Mouse (Mus musculus) midbrain, embryonic 11.5 days (tissue): Measurements from ENCODE around the gene Cacna1c. TPM values are rescaled to one million over a fixed set of nuclear protein-coding genes. Genes with fewer than 3 reads are reported as not detected.

ENCODE experiments used
- ATAC-seq: fragments of 200-750 bp; cut with Nextera tagmentation; 2 replicates; pipeline ENCODE4 v1.8.0; 2017; ENCODE audit warnings: moderate TSS enrichment, moderate library complexity; ENCODE audit not compliant: low FRiP score
- DNase-seq: peaks from one replicate; pipeline ENCODE4 v3.0.0; 2015; ENCODE audit warnings: low spot score; ENCODE audit errors: missing footprints
- H3K27ac ChIP-seq: fragments of 300-500 bp; sonication (generic); 2 replicates; pipeline ENCODE4 v1.5.1; 2014; ENCODE audit warnings: low read depth, low read length
- H3K27me3 ChIP-seq: fragments of 300-500 bp; sonication (generic); 2 replicates; pipeline ENCODE4 v1.6.1; 2014; ENCODE audit warnings: mild to moderate bottlenecking, low read length, moderate library complexity, mixed read lengths; ENCODE audit not compliant: control insufficient read depth, insufficient read depth
- H3K36me3 ChIP-seq: fragments of 300-500 bp; sonication (generic); 2 replicates; pipeline ENCODE4 v1.6.1; 2014; ENCODE audit warnings: mild to moderate bottlenecking, low read length, moderate library complexity, mixed read lengths; ENCODE audit not compliant: control insufficient read depth, insufficient read depth
- H3K4me1 ChIP-seq: fragments of 300-500 bp; sonication (generic); 2 replicates; pipeline ENCODE4 v1.6.1; 2014; ENCODE audit warnings: low read length; ENCODE audit not compliant: control insufficient read depth, insufficient read depth
- H3K4me2 ChIP-seq: fragments of 300-500 bp; sonication (generic); 2 replicates; pipeline ENCODE4 v1.6.1; 2014; ENCODE audit warnings: mild to moderate bottlenecking, moderate library complexity
- H3K4me3 ChIP-seq: fragments of 300-500 bp; sonication (generic); 2 replicates; pipeline ENCODE4 v1.5.1; 2014; ENCODE audit warnings: low read depth, low read length
- H3K9ac ChIP-seq: fragments of 300-500 bp; sonication (generic); 2 replicates; pipeline ENCODE4 v1.6.1; 2014; ENCODE audit warnings: low read length
- H3K9me3 ChIP-seq: fragments of 300-500 bp; sonication (generic); 2 replicates; pipeline ENCODE4 v1.6.1; 2016; ENCODE audit warnings: low read length; ENCODE audit not compliant: control insufficient read depth
- WGBS: fragments of 180-500 bp; shearing (Covaris S2); extraction: QIAGEN DNeasy Blood & Tissue Kit; methylation state at CpG from one replicate; pipeline ENCODE4 v1.1.7; 2014; 5-methylcytosine and 5-hydroxymethylcytosine counted together
- polyA plus RNA-seq: library from polyadenylated mRNA; unstranded; fragments of >200 nt; fragmentation: Nextera tagmentation; extraction: Ambion mirVana; gene quantifications from 2 replicates; pipeline ENCODE4 v1.2.1, GENCODE M21; 2014

Gene Cacna1c
- polyA plus RNA-seq, 1 experiment from 2014 or later, result 2.1 TPM

DNA sequence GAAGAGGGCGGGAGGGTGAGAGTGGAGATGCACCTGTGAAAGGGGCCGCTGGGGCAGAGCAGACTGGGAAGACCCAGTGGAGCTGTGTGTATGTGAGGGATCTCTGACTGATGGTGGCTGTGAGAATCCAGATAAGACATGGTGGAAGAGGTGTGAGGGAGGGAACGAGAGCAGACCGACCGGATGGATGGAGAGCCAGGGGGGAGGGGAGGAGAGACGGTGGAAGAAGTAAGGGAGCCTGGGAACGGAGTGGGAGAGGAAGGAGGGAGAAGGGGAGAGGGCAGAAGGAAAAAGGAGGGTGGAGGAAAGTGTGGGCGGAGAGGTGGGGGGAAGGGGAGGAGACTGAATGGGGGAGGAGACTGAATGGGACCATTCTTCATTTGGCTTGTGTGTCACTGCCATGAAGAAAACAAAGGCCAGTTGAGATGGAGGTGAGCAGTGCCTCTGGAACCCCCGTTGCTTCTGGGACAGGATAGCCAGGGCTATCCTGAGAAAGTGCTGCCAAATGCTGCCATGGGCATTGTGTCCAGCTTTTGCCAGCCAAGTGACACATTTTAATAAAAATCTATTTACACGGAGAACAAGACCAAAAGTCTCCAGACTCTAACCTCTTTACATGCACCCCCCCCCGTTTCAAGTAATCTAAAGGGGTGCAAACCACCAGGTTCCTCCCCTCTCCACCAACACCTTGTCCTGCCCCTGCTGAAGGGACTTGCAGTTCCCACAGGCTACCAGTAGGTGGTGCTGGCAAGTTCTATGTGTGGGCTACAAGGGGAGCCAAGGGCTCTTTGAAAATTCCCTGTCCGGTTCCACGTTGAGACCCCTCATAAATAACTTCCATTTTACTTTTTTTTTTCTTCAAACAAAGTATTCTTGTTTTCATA is 273.6 kb downstream of the Cacna1c start:
- DNase-seq, result peak; percentile 97
- peak; percentile 67 for ATAC-seq
- Histone ChIP-seq H3K27ac (no peak overlapping the region), H3K4me2 (no peak overlapping the region), H3K4me1 (no peaks in the 10 kb centered on the region), H3K9me3 (no peaks in the 10 kb centered on the region), H3K4me3 (no peak overlapping the region), H3K9ac (no peak overlapping the region), H3K27me3 (no peaks in the 10 kb centered on the region), H3K36me3 (no peaks in the 10 kb centered on the region)
- 34% methylated on average over 13 of the region's 13 CpGs for WGBS

DNA sequence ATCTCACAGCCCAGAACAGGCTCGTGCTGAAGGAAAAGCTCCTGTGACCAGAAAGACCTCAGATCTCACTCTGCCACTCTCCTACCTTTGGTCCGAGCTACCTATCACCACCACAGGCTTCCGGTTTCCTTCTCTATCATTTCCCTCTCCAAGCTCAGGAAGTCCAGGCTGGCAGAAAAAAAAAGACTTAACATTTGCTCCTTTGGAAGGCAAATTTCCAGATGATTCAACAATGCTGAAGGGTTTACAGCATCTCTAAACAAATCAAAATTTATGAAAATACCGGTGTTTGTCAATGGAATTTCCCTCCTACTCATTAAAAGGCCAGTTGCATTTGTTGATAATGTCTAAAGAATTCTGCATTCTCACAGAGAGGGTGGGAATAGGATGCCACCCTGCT is 288.0 kb downstream of the Cacna1c start:
- Histone ChIP-seq H3K9ac (no peak overlapping the region), H3K9me3 (no peaks in the 10 kb centered on the region), H3K27me3 (no peaks in the 10 kb centered on the region), H3K27ac (no peak overlapping the region), H3K4me2 (no peak overlapping the region), H3K4me1 (0 out of 2 replicates have a peak, but pooled peaks cover 2% of the 10 kb centered on the region), H3K4me3 (no peak overlapping the region), H3K36me3 (no peaks in the 10 kb centered on the region)
- DNase-seq (no peak), ATAC-seq (no peak)
- 70% methylated on average over 4 of the region's 4 CpGs for WGBS

DNA sequence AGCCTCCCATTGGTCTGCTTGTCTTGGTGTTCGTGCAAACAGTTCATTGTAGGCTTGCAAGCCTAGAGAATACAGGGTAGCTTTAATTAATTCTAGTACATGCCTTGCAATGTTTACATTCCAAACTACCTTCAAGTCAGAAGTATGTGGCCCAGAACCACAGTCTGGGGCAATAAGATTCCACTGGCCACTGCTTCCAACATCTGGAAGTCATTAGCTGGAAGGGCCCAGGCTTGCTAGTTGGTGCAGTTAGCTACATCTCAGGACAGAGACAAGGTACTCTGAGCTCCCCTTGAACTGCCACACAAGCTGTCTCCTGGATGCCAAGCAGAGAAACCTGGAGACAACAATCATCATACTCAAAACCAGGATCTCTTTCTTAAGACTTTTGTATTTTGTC is 288.5 kb downstream of the Cacna1c start:
- H3K4me1 ChIP-seq, result no peaks in the 10 kb centered on the region
- no peak overlapping the region for H3K4me2 ChIP-seq
- no peaks in the 10 kb centered on the region for H3K36me3 ChIP-seq
- WGBS, result 68% methylated on average over 1 of the region's 1 CpGs
- no peak for ATAC-seq
- H3K9ac ChIP-seq, result no peak overlapping the region
- no peak overlapping the region for H3K27ac ChIP-seq
- H3K9me3 ChIP-seq, result no peaks in the 10 kb centered on the region
- no peak overlapping the region for H3K4me3 ChIP-seq
- no peaks in the 10 kb centered on the region for H3K27me3 ChIP-seq
- DNase-seq, result no peak

DNA sequence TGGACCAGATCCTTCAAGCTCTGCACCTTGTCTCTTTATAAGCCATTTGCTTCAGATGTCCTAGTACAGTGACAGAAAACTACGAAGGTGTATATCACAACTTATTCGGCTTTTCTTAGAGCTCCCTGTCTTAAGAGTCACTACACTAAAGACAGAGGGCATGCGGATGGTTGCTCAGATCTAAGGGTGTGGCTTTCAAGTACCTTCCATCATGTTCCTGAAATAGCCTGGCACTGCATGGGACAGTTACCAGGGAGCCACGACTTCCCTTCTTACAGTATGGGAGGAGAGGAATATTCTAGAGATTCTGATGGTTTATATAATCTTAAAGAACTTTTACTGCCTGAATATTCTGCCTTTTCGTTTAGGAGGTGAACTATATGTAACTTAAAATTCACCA is 289.3 kb downstream of the Cacna1c start:
- Histone ChIP-seq H3K9ac (no peak overlapping the region), H3K4me2 (no peak overlapping the region), H3K4me3 (no peak overlapping the region), H3K9me3 (no peaks in the 10 kb centered on the region), H3K27ac (no peak overlapping the region), H3K36me3 (no peaks in the 10 kb centered on the region), H3K4me1 (no peaks in the 10 kb centered on the region), H3K27me3 (no peaks in the 10 kb centered on the region)
- DNase-seq (no peak), ATAC-seq (no peak)
- 86% methylated on average over 5 of the region's 5 CpGs for WGBS

DNA sequence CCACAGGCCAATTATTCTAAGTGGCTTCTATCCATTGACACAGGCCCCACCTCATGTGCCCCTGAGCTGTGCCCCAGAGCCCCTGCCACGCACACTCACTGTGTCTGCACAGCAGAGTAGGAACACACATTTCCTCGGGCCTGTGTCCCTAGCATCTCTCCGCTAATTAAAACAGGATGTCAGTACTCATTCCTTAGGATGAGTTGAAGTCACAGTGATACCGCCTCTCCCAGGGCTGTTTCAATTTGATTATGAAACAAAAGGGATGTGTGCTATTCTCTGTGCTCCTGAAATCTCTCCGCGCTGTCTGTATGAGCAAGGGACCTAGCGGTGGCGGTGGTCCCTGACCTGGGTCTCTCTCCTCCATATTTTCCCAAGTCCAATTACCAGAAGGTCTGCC is 296.5 kb downstream of the Cacna1c start:
- no peak overlapping the region for H3K9ac ChIP-seq
- ATAC-seq, result no peak
- WGBS, result 86% methylated on average over 8 of the region's 8 CpGs

DNA sequence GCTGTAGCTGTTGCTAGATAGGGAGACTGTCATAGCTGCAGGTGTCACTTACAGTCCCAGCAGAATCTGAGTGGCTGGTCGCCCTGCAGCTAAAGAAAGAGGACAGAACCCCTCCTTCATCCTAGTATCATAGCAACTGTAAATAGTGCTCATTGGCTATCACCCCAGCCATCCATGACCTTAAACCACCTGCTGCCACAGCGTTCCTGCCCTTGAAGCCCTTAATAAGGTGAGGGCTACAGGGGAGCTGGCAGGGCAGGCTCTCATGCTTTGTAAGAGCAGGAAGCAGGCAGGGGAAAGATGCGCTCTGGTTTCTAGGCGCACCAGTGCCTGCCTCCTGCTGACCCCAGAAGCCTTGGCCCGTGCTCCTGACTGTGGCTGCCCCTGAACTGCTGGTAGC is 299.1 kb downstream of the Cacna1c start:
- no peak for DNase-seq
- no peak overlapping the region for H3K4me3 ChIP-seq
- no peaks in the 10 kb centered on the region for H3K4me1 ChIP-seq
- H3K27ac ChIP-seq, result no peak overlapping the region
- H3K27me3 ChIP-seq, result no peaks in the 10 kb centered on the region
- no peaks in the 10 kb centered on the region for H3K36me3 ChIP-seq
- H3K9ac ChIP-seq, result no peak overlapping the region
- WGBS, result 52% methylated on average over 5 of the region's 5 CpGs
- no peak for ATAC-seq
- no peak overlapping the region for H3K4me2 ChIP-seq
- no peaks in the 10 kb centered on the region for H3K9me3 ChIP-seq

More for the DNA sequence above, 296.5 kb downstream of the Cacna1c start:
- H3K36me3 ChIP-seq, result no peaks in the 10 kb centered on the region
- H3K4me1 ChIP-seq, result no peaks in the 10 kb centered on the region
- H3K27me3 ChIP-seq, result no peaks in the 10 kb centered on the region
- H3K4me2 ChIP-seq, result no peak overlapping the region
- H3K27ac ChIP-seq, result no peak overlapping the region
- no peak overlapping the region for H3K4me3 ChIP-seq
- no peaks in the 10 kb centered on the region for H3K9me3 ChIP-seq
- DNase-seq, result no peak

DNA sequence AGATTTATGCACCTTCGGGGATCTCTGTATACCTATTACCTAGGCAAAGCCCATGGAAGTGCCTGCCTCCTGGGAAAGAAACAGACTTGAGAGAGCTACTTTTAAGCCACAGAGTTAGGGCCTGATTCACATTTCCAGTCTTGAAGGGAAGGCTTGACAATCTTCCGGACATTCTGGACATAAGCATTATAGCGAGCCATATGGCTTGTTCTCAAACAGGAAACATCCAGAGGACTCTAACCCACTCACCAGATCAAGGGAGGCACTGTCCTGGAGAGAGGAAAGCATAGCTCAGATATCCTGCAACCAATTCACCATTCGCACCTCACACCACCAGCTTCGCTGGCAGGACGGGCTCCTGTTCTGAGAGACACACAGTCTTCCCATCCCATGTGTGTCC is 302.2 kb downstream of the Cacna1c start:
- H3K9ac ChIP-seq, result no peak overlapping the region
- 89% methylated on average over 6 of the region's 6 CpGs for WGBS
- H3K27me3 ChIP-seq, result no peaks in the 10 kb centered on the region
- H3K4me2 ChIP-seq, result no peak overlapping the region
- no peaks in the 10 kb centered on the region for H3K9me3 ChIP-seq
- ATAC-seq, result no peak
- H3K4me1 ChIP-seq, result no peaks in the 10 kb centered on the region
- no peak overlapping the region for H3K4me3 ChIP-seq
- H3K36me3 ChIP-seq, result no peaks in the 10 kb centered on the region
- no peak for DNase-seq
- H3K27ac ChIP-seq, result no peak overlapping the region

DNA sequence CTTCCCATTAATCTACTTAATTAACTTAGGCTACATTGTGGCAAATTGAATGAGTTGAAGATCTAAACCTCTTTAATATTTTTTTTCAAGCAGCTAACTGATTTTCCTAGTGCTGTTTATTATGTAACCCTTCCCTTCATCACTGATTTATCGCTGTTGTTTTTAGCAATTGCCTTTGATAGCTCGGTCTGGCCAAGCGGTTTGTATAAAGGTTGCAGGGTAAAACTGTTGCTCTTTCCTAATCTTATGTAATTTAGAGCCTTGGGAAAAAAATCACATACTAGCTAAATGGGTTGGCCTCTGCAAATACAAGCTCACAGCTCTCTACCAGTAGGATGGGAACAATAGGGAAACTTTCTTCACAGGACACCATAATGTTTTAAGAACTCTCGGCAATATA is 306.8 kb downstream of the Cacna1c start:
- H3K4me2 ChIP-seq, result no peak overlapping the region
- no peaks in the 10 kb centered on the region for H3K4me1 ChIP-seq
- H3K27ac ChIP-seq, result no peak overlapping the region
- DNase-seq (no peak), ATAC-seq (no peak)
- H3K9me3 ChIP-seq, result no peaks in the 10 kb centered on the region
- H3K36me3 ChIP-seq, result no peaks in the 10 kb centered on the region
- no peaks in the 10 kb centered on the region for H3K27me3 ChIP-seq
- 88% methylated on average over 4 of the region's 4 CpGs for WGBS
- no peak overlapping the region for H3K4me3 ChIP-seq
- H3K9ac ChIP-seq, result no peak overlapping the region

DNA sequence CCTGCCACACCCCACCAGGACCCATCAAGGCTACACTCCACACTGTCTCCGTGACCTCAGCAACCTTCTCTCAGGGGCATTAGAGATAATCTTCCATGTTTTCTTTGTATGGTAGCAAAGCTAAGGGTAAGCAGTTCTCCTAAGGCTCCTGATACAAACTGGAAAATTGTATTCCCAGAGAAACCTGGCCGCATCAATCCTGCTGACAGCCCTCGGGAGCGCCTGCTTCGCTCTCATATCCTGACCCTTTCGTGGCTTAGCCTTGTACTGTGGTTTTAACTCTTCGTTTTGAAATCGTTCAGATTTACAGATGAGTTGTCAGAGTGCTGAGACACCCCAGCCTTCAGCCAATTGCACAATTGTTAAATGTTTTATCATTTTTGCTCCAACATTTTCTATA is 309.2 kb downstream of the Cacna1c start:
- Histone ChIP-seq H3K4me1 (no peaks in the 10 kb centered on the region), H3K9me3 (no peaks in the 10 kb centered on the region), H3K4me3 (no peak overlapping the region), H3K4me2 (no peak overlapping the region), H3K36me3 (no peaks in the 10 kb centered on the region), H3K27me3 (no peaks in the 10 kb centered on the region), H3K27ac (no peak overlapping the region), H3K9ac (no peak overlapping the region)
- WGBS, result 89% methylated on average over 8 of the region's 8 CpGs
- no peak for ATAC-seq
- no peak for DNase-seq
